In the genomic region with DNA sequence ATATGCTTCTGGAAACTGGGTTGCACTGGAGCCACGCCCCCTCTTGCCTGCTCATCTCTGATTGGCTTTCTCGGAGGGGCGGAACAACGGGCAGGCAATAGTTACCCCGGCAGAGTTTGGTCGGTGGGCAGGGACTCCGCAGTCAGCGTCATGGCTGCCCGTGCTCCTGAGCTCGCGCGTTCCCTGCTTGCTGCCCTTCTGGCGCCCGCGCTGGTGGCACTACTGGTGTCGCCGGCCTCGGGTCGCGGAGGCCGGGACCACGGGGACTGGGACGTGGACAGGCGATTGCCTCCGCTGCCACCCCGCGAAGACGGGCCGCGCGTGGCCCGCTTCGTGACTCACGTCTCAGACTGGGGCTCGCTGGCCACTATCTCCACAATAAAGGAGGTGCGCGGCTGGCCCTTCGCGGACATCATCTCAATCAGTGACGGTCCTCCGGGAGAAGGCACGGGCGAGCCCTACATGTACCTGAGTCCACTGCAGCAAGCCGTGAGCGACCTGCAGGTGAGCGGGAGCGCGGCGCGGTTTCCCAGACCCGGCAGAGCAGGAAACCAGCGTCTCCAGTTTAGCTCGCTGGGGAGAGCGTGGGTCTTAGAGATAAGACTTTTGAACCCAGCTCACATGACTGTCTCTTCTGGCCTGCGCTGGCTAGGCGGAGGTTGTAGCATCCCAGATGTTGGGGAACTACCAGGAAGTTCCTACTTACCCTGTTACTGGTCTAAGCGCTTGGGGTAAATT, we compare ENCODE assay signal across 7 mouse cellular contexts. TPM values are rescaled to one million over a fixed set of nuclear protein-coding genes. Genes with fewer than 3 reads are reported as not detected.
A peak's percentile ranks its signal among the peaks of the same experiment; 100 is the strongest.
DNase-seq lines count a peak whose midpoint lies in the region; ATAC-seq lines count a peak whose summit lies in the region.

Gene Creg1 (plus strand): TSS at position 112 of the 738 bp plus-strand sequence.

- H3K9ac ChIP-seq in intestine, embryonic 16.5 days (ENCODE audit: low read depth, low read length), result peak within 1 kb of the TSS; percentile 89
- peak within 1 kb of the TSS; percentile 81 for H3K9ac ChIP-seq in midbrain, embryonic 11.5 days (ENCODE audit: low read length)

- no peaks in the 10 kb centered on the region for H3K36me3 ChIP-seq in intestine, embryonic 16.5 days (ENCODE audit: control insufficient read depth, insufficient read depth, low read length)
- no peaks in the 10 kb centered on the region for H3K36me3 ChIP-seq in midbrain, embryonic 11.5 days (ENCODE audit: control insufficient read depth, insufficient read depth, low read length)

- peak within 1 kb of the TSS; percentile 83 for H3K27ac ChIP-seq in intestine, embryonic 16.5 days (ENCODE audit: low read length)
- peak within 1 kb of the TSS; percentile 25; the same call in 1 of the 2 replicates for H3K27ac ChIP-seq in midbrain, embryonic 11.5 days (ENCODE audit: low read depth, low read length)

- peak; percentile 90 to 91 for DNase-seq in adrenal gland, adult 18-20 months (ENCODE audit: low spot score in 2 of 2)
- peak; percentile 94 for DNase-seq in embryo, embryonic 11 days
- DNase-seq in gastrocnemius, postnatal 36 days, result peak; percentile 89 to 93
- peak; percentile 91 to 93 for DNase-seq in left cerebral cortex, postnatal 36 days (ENCODE audit: low spot score in 2 of 2)
- DNase-seq in midbrain, embryonic 11.5 days (ENCODE audit: low spot score, missing footprints), result peak; percentile 96
- DNase-seq in skeletal muscle tissue, adult 2 months (ENCODE audit: low read depth, low spot score), result peak; percentile 92

- intact Hi-C loops in gastrocnemius, postnatal 36 days (cut with DNase I), result no loop called here
- intact Hi-C loops in left cerebral cortex, postnatal 36 days (cut with DNase I), result no loop called here

- peak within 1 kb of the TSS; percentile 88 for H3K4me3 ChIP-seq in intestine, embryonic 16.5 days (ENCODE audit: low read length)
- peak within 1 kb of the TSS; percentile 78 for H3K4me3 ChIP-seq in midbrain, embryonic 11.5 days (ENCODE audit: low read depth, low read length)

- no peaks in the 10 kb centered on the region for H3K9me3 ChIP-seq in intestine, embryonic 16.5 days (ENCODE audit: control insufficient read depth, low read length)
- H3K9me3 ChIP-seq in midbrain, embryonic 11.5 days (ENCODE audit: control insufficient read depth, low read length), result no peaks in the 10 kb centered on the region

- H3K27me3 ChIP-seq in intestine, embryonic 16.5 days (replicated peaks; ENCODE audit: control insufficient read depth, insufficient read depth, low read length), result no peaks in the 10 kb centered on the region
- peaks cover 7% of the 10 kb centered on the region for H3K27me3 ChIP-seq in midbrain, embryonic 11.5 days (ENCODE audit: control insufficient read depth, insufficient read depth, low read length)

- under 1% methylated on average over 57 of the region's 57 CpGs for WGBS in intestine, embryonic 16.5 days
- under 1% methylated on average over 57 of the region's 57 CpGs for WGBS in midbrain, embryonic 11.5 days

- ATAC-seq in intestine, embryonic 16.5 days, result peak; percentile 97
- ATAC-seq in midbrain, embryonic 11.5 days (ENCODE audit: low FRiP score), result peak; percentile 99

- H3K4me2 ChIP-seq in intestine, embryonic 16.5 days (ENCODE audit: low read depth, low read length), result peak within 1 kb of the TSS; percentile 81
- peak within 1 kb of the TSS; percentile 97 for H3K4me2 ChIP-seq in midbrain, embryonic 11.5 days

- H3K4me1 ChIP-seq in intestine, embryonic 16.5 days (ENCODE audit: control insufficient read depth, insufficient read depth, low read length), result peaks cover 14% of the 10 kb centered on the region
- H3K4me1 ChIP-seq in midbrain, embryonic 11.5 days (ENCODE audit: control insufficient read depth, insufficient read depth, low read length), result peaks cover 6% of the 10 kb centered on the region

RNA-seq across cellular contexts. Expression of gene Creg1, which starts in this region (rescaled TPM):
- total RNA-seq in adrenal gland, adult 18-20 months (2021), result 10 to 100 TPM; 68.6 to 77.2 TPM
- total RNA-seq in gastrocnemius, postnatal 36 days (2021), result 10 to 100 TPM; 47.7 to 55.7 TPM
- 122 and 142 TPM in 2 replicates for polyA plus RNA-seq in intestine, embryonic 16.5 days (2015; fragmentation: Nextera tagmentation; extraction: Ambion mirVana)
- total RNA-seq in left cerebral cortex, postnatal 36 days (2021), result 10 to 100 TPM; 23.4 to 28.2 TPM
- polyA plus RNA-seq in midbrain, embryonic 11.5 days (2014; fragmentation: Nextera tagmentation; extraction: Ambion mirVana), result 37.4 and 43.4 TPM in 2 replicates

Comparison
In these comparisons a context has a peak if more than half of its experiments do, and no peak if none do; other contexts are left out.
1. Peak in every context shown above with its lines: DNase-seq, ATAC-seq, H3K4me3 ChIP-seq and H3K27ac ChIP-seq.